Mouse (Mus musculus) spleen, postnatal 10 days (tissue): ENCODE measurements at regions not wholly inside any gene's neighbourhood (a gene's known extent, or its start where the extent isn't known, plus 50 kb on each side); places are given as distances from the start of the nearest gene placed in this dataset.

Experiments used
- DNase-seq, 2 experiments: peaks; one replicate each; pipeline ENCODE4 v3.0.0; 2021 to 2022; ENCODE audit warnings: low spot score in 2 of 2

- no peak for DNase-seq
Measured at GRCm38 (mm10) chr13:117334125-117334524, 113.2 kb upstream of the Gm17509 start.

- DNase-seq: no peak
Measured at GRCm38 (mm10) chr13:117334539-117334938, 113.7 kb upstream of the Gm17509 start.

- DNase-seq: no peak
Measured at GRCm38 (mm10) chr13:117381086-117381595, 160.3 kb upstream of the Gm17509 start.

GRCm38 (mm10) chr13:117383480-117384137, 162.7 kb upstream of the Gm17509 start:
- DNase-seq: no peak

- DNase-seq: no peak
Measured at GRCm38 (mm10) chr13:117390287-117390686, 169.4 kb upstream of the Gm17509 start.

- DNase-seq: no peak
Measured at GRCm38 (mm10) chr13:117393488-117393887, 172.6 kb upstream of the Gm17509 start.

- DNase-seq: no peak
Measured at GRCm38 (mm10) chr13:117401245-117401644, 180.4 kb upstream of the Gm17509 start.

GRCm38 (mm10) chr13:117409940-117410339, 189.1 kb upstream of the Gm17509 start:
- DNase-seq: no peak

- no peak for DNase-seq
Measured at GRCm38 (mm10) chr13:117413616-117414015, 188.5 kb upstream of the Hcn1 start.

- no peak for DNase-seq
Measured at GRCm38 (mm10) chr13:117423558-117423957, 178.6 kb upstream of the Hcn1 start.

GRCm38 (mm10) chr13:117425015-117425414, 177.1 kb upstream of the Hcn1 start:
- DNase-seq: no peak

- DNase-seq: no peak
Measured at GRCm38 (mm10) chr13:117467407-117467806, 134.7 kb upstream of the Hcn1 start.

- no peak for DNase-seq
Measured at GRCm38 (mm10) chr13:117472726-117473125, 129.4 kb upstream of the Hcn1 start.

- no peak for DNase-seq
Measured at GRCm38 (mm10) chr13:117482624-117483023, 119.5 kb upstream of the Hcn1 start.

- no peak for DNase-seq
Measured at GRCm38 (mm10) chr13:117508746-117509145, 93.4 kb upstream of the Hcn1 start.

GRCm38 (mm10) chr13:117550108-117550507, 52.0 kb upstream of the Hcn1 start:
- peak; percentile 4 to 24 for DNase-seq
